Mouse (Mus musculus) B cell, adult (primary cell): ENCODE results near the gene Igfn1. TPM values are rescaled to one million over a fixed set of nuclear protein-coding genes. Genes with fewer than 3 reads are reported as not detected.

ENCODE experiments used
- total RNA-seq: library from RNA; stranded (reverse); gene quantifications from 4 replicates; pipeline ENCODE4 v1.2.4, GENCODE M21; 2023; ENCODE audit not compliant: inconsistent age

Igfn1 gene
- 0.19 to 0.36 TPM (median 0.30 TPM) in 3 of 4 replicates, not detected in the other for total RNA-seq

GRCm38 (mm10) chr1:136006292-136006748 lies at the start of gene Igfn1:
TSS of gene Igfn1 (minus strand) at chr1:136006342.

GRCm38 (mm10) chr1:136052547-136052946 lies 46.4 kb upstream of the Igfn1 start, which contains the start of gene Cacna1s:
TSS of gene Cacna1s (plus strand) at chr1:136052750.

GRCm38 (mm10) chr1:136050312-136051012 lies 44.3 kb upstream of the Igfn1 start, which contains the start of gene Ascl5:
TSS of gene Ascl5 (plus strand) at chr1:136050804.

GRCm38 (mm10) chr1:136007211-136008158 lies 1.3 kb upstream of the Igfn1 start, which contains the start of gene Tmem9:
TSS of gene Tmem9 (plus strand) at chr1:136008150.

GRCm38 (mm10) chr1:135918644-135919407 lies 87.3 kb downstream of the Igfn1 start, which contains the start of gene Pkp1:
TSS of gene Pkp1 (minus strand) at chr1:135919207.

Other genes starting within 250 kb of the Igfn1 start
- 1.00 TPM in 1 of 4 replicates, not detected in the others for gene Phlda3, start 240.2 kb downstream of the Igfn1 start, total RNA-seq
- not detected in 4 replicates for gene Tnni1, start 226.9 kb downstream of the Igfn1 start, total RNA-seq
- not detected in 4 replicates for gene Lad1, start 187.7 kb downstream of the Igfn1 start, total RNA-seq
- gene Tnnt2, start 170.0 kb downstream of the Igfn1 start, total RNA-seq, result not detected in 4 replicates
- gene Pkp1, start 87.1 kb downstream of the Igfn1 start, total RNA-seq, result not detected in 4 replicates
- 6.6 to 11.3 TPM (median 9.2 TPM) in 4 replicates for gene Tmem9, start 1.8 kb upstream of the Igfn1 start, total RNA-seq
- not detected in 4 replicates for gene Ascl5, start 44.5 kb upstream of the Igfn1 start, total RNA-seq
- 5.7 to 6.8 TPM (median 5.7 TPM) in 4 replicates for gene Cacna1s, start 46.4 kb upstream of the Igfn1 start, total RNA-seq
- gene Kif21b, start 125.0 kb upstream of the Igfn1 start, total RNA-seq, result 182 to 212 TPM (median 208 TPM) in 4 replicates
- gene Mroh3, start 206.5 kb upstream of the Igfn1 start, total RNA-seq, result not detected in 4 replicates
- gene Inava, start 227.9 kb upstream of the Igfn1 start, total RNA-seq, result not detected in 4 replicates